In genomic region chr13:74260231-74260992, GRCm38 (mm10) we compare ENCODE assay signal across 9 mouse cellular contexts. TPM values are rescaled to one million over a fixed set of nuclear protein-coding genes. Genes with fewer than 3 reads are reported as not detected.
DNase-seq lines count a peak whose midpoint lies in the region; ATAC-seq and TF ChIP-seq lines count a peak whose summit lies in the region.
"Had no signal": no experiment of that assay in that cellular context is flagged by ENCODE, and none has a peak within 500 bp of the region (broad histone marks: within the 10 kb centered on the region; RNA-seq: fewer than 3 reads in every experiment).

No protein-coding gene starts in this region.

- peak overlapping the region; percentile 81 for H3K27ac ChIP-seq in heart, embryonic 10.5 days
- no peak overlapping the region for H3K27ac ChIP-seq in liver, embryonic 14.5 days
- no peak overlapping the region for H3K27ac ChIP-seq in testis, adult 2 months (ENCODE audit: control insufficient read depth, insufficient read depth, low read depth, low read length)

- no peak for ATAC-seq in erythroblast, adult 5-6 weeks (replicated peaks; ENCODE audit: low FRiP score, poor library complexity, severe bottlenecking)
- ATAC-seq in liver, embryonic 14.5 days (ENCODE audit: insufficient read depth): peak; percentile 43; the same call in 1 of the 2 replicates

- H3ac ChIP-seq in myocyte (ENCODE audit: control insufficient read depth, insufficient read length): no peak overlapping the region

- TF ChIP-seq POLR2A in brain, embryonic 14.5 days (IDR thresholded peaks at IDR 0.05; ENCODE audit: borderline replicate concordance, extremely low read depth, insufficient read depth, insufficient read length, poor library complexity, severe bottlenecking): no peak; the same call in 1 of the 2 replicates
- TF ChIP-seq POLR2A in myocyte (IDR thresholded peaks at IDR 0.05; ENCODE audit: insufficient read length, low read depth): no peak
- TF ChIP-seq POLR2A in testis, adult 2 months (IDR thresholded peaks at IDR 0.05; ENCODE audit: control insufficient read depth, low read depth, low read length): no peak

- no peak overlapping the region for H3K9ac ChIP-seq in liver, embryonic 14.5 days (replicated peaks)

- peaks cover 42% of the 10 kb centered on the region for H3K27me3 ChIP-seq in erythroblast, embryonic 14.5 days (ENCODE audit: control insufficient read depth)
- H3K27me3 ChIP-seq in heart, embryonic 10.5 days (ENCODE audit: insufficient read depth, poor library complexity, severe bottlenecking): peaks cover 7% of the 10 kb centered on the region; the same call in 1 of the 2 replicates
- H3K27me3 ChIP-seq in liver, embryonic 14.5 days (ENCODE audit: control insufficient read depth, insufficient read depth, low read length): no peaks in the 10 kb centered on the region; the same call in none of the 2 replicates
- no peaks in the 10 kb centered on the region for H3K27me3 ChIP-seq in myocyte (ENCODE audit: control insufficient read depth, insufficient read depth, insufficient read length)
- no peaks in the 10 kb centered on the region for H3K27me3 ChIP-seq in testis, adult 2 months (ENCODE audit: control insufficient read depth, insufficient read depth, low read length)

- H3K4me1 ChIP-seq in erythroblast, embryonic 14.5 days (ENCODE audit: control insufficient read depth): peaks cover 9% of the 10 kb centered on the region
- H3K4me1 ChIP-seq in heart, embryonic 10.5 days: peaks cover 7% of the 10 kb centered on the region; the same call in 1 of the 2 replicates
- H3K4me1 ChIP-seq in liver, embryonic 14.5 days (replicated peaks; ENCODE audit: control insufficient read depth in 2 of 2, insufficient read depth in 2 of 2, low read length in 1 of 2): peaks cover 0 to 7% of the 10 kb centered on the region in 2 experiments; a peak in 1 of 4 replicates
- peaks cover 10% of the 10 kb centered on the region for H3K4me1 ChIP-seq in testis, adult 2 months (ENCODE audit: control insufficient read depth, insufficient read depth, low read length)

- peak; percentile 82 for DNase-seq in brain, embryonic 14.5 days (ENCODE audit: low read depth)
- peak; percentile 82 for DNase-seq in heart, embryonic 10.5 days (ENCODE audit: low spot score)
- DNase-seq in kidney, adult 9 months: peak; percentile 20
- peak in 1 of 3 experiments; percentile 17 for DNase-seq in liver, embryonic 14.5 days (ENCODE audit: low read depth in 3 of 3, low spot score in 3 of 3)

- 4% methylated on average over 10 of the region's 10 CpGs for WGBS in heart, embryonic 10.5 days
- WGBS in liver, embryonic 14.5 days (ENCODE audit: insufficient replicate concordance): 5% methylated on average over 10 of the region's 10 CpGs

- no peaks in the 10 kb centered on the region for H3K79me2 ChIP-seq in myocyte (ENCODE audit: control insufficient read depth, insufficient read depth)

- no peaks in the 10 kb centered on the region for H3K36me3 ChIP-seq in erythroblast, embryonic 14.5 days (ENCODE audit: control insufficient read depth)
- no peaks in the 10 kb centered on the region for H3K36me3 ChIP-seq in heart, embryonic 10.5 days
- no peaks in the 10 kb centered on the region for H3K36me3 ChIP-seq in liver, embryonic 14.5 days (replicated peaks; ENCODE audit: control insufficient read depth, insufficient read depth, low read depth)
- H3K36me3 ChIP-seq in myocyte (ENCODE audit: control insufficient read depth, insufficient read depth): no peaks in the 10 kb centered on the region
- no peaks in the 10 kb centered on the region for H3K36me3 ChIP-seq in testis, adult 2 months (ENCODE audit: control insufficient read depth, insufficient read depth, low read length)

- H3K4me3 ChIP-seq in erythroblast, embryonic 14.5 days (replicated peaks): peak overlapping the region; percentile 38
- H3K4me3 ChIP-seq in heart, embryonic 10.5 days: peak overlapping the region; percentile 66
- H3K4me3 ChIP-seq in liver, embryonic 14.5 days (ENCODE audit: insufficient read depth in 1 of 2, low read depth in 2 of 2, low read length in 2 of 2): peak overlapping the region; percentile 33 to 35; a peak in 3 of 4 replicates
- peak overlapping the region; percentile 36 for H3K4me3 ChIP-seq in myocyte
- H3K4me3 ChIP-seq in testis, adult 2 months (ENCODE audit: control insufficient read depth, low read depth, low read length): peak overlapping the region; percentile 43

- peak overlapping the region; percentile 56 for H3K4me2 ChIP-seq in liver, embryonic 14.5 days (ENCODE audit: low read depth)
- H3K4me2 ChIP-seq in myocyte (ENCODE audit: low read depth): peak overlapping the region; percentile 78

- H3K9me3 ChIP-seq in erythroblast, embryonic 14.5 days (ENCODE audit: control insufficient read depth, low read length): no peaks in the 10 kb centered on the region
- no peaks in the 10 kb centered on the region for H3K9me3 ChIP-seq in heart, embryonic 10.5 days
- H3K9me3 ChIP-seq in liver, embryonic 14.5 days (ENCODE audit: control insufficient read depth, low read length): no peaks in the 10 kb centered on the region

- TF ChIP-seq CTCF in brain, embryonic 14.5 days (IDR thresholded peaks at IDR 0.05; ENCODE audit: borderline replicate concordance, extremely low read depth, insufficient read depth, insufficient read length): peak; percentile 70
- TF ChIP-seq CTCF in liver, embryonic 14.5 days (IDR thresholded peaks at IDR 0.05; ENCODE audit: low read depth): peak; percentile 41
- TF ChIP-seq CTCF in testis, adult 2 months (IDR thresholded peaks at IDR 0.05; ENCODE audit: control insufficient read depth, insufficient read depth, insufficient replicate concordance, low read depth, low read length): no peak

- no peak for TF ChIP-seq EP300 in liver, embryonic 14.5 days (IDR thresholded peaks at IDR 0.05; ENCODE audit: low read depth)

TF ChIP-seq in myocyte, 11 proteins besides CTCF, POLR2A, EP300 and RAD21:
- TF ChIP-seq POLR2AphosphoS2 (IDR thresholded peaks at IDR 0.05; ENCODE audit: insufficient read length, low read depth): no peak
- no peak for TF ChIP-seq CEBPB (IDR thresholded peaks at IDR 0.05; ENCODE audit: insufficient read depth, poor library complexity, severe bottlenecking)
- TF ChIP-seq MAX (IDR thresholded peaks at IDR 0.05; ENCODE audit: low read depth): no peak
- TF ChIP-seq E2F4 (IDR thresholded peaks at IDR 0.05; ENCODE audit: insufficient read depth): no peak
- TF ChIP-seq USF1 (IDR thresholded peaks at IDR 0.05; ENCODE audit: low read depth): no peak
- no peak for TF ChIP-seq TCF12 (IDR thresholded peaks at IDR 0.05; ENCODE audit: insufficient read depth, poor library complexity, severe bottlenecking)
- TF ChIP-seq MYOD1 (IDR thresholded peaks at IDR 0.05; ENCODE audit: control insufficient read depth in 1 of 3, insufficient read length in 2 of 3, low read depth in 2 of 3): no peak
- TF ChIP-seq TCF3 (IDR thresholded peaks at IDR 0.05; ENCODE audit: insufficient read length, low read depth): no peak
- TF ChIP-seq SRF (IDR thresholded peaks at IDR 0.05; ENCODE audit: control insufficient read depth, insufficient read length, low read depth): no peak
- TF ChIP-seq MYOG (IDR thresholded peaks at IDR 0.05; ENCODE audit: control insufficient read depth in 1 of 3, insufficient read depth in 1 of 3, insufficient read length in 2 of 3, low read depth in 2 of 3): no peak
- TF ChIP-seq REST (IDR thresholded peaks at IDR 0.05; ENCODE audit: insufficient read depth, insufficient read length): no peak

RNA-seq across cellular contexts. Expression of gene Ahrr, which starts 31.7 kb away (rescaled TPM):
- polyA plus RNA-seq in erythroblast, embryonic 14.5 days (2012): 0.01 TPM in 1 of 2 replicates, not detected in the other
- total RNA-seq in erythroblast, adult 5-6 weeks (2015; ENCODE audit: low replicate concordance): not detected in 2 replicates
- total RNA-seq in erythroblast, adult 5-6 weeks (2017; ENCODE audit: low replicate concordance): 0.51 TPM in 1 of 2 replicates, not detected in the other
- 2.0 and 2.5 TPM in 2 replicates for polyA plus RNA-seq in brain, embryonic 14.5 days (2012; rRNA removed)
- polyA plus RNA-seq in heart, embryonic 10.5 days (2016; fragmentation: Nextera tagmentation; extraction: Ambion mirVana): 0.30 and 0.90 TPM in 2 replicates
- polyA plus RNA-seq in liver, embryonic 14.5 days (2012; rRNA removed): 0.05 and 0.08 TPM in 2 replicates
- 0.05 and 0.17 TPM in 2 replicates for polyA plus RNA-seq in liver, embryonic 14.5 days (2014; fragmentation: Nextera tagmentation; extraction: Ambion mirVana)
- 0.19 TPM for polyA plus RNA-seq in myocyte (2012; fragmentation: generic; extraction: Trizol)
- 0.07 and 0.46 TPM in 2 replicates for polyA plus RNA-seq in testis, adult 2 months (2012; rRNA removed)
- total RNA-seq: MEL had no signal

RNA-seq across cellular contexts. Expression of gene Exoc3, which starts 51.9 kb away (rescaled TPM):
- 1.8 and 6.1 TPM in 2 replicates for polyA plus RNA-seq in erythroblast, embryonic 14.5 days (2012)
- total RNA-seq in erythroblast, adult 5-6 weeks (2015; ENCODE audit: low replicate concordance): 2.1 and 10.4 TPM in 2 replicates
- 12.4 and 18.0 TPM in 2 replicates for total RNA-seq in erythroblast, adult 5-6 weeks (2017; ENCODE audit: low replicate concordance)
- 60.1 and 71.8 TPM in 2 replicates for polyA plus RNA-seq in brain, embryonic 14.5 days (2012; rRNA removed)
- polyA plus RNA-seq in heart, embryonic 10.5 days (2016; fragmentation: Nextera tagmentation; extraction: Ambion mirVana): 62.0 and 62.6 TPM in 2 replicates
- polyA plus RNA-seq in liver, embryonic 14.5 days (2012; rRNA removed): 8.7 and 10.4 TPM in 2 replicates
- polyA plus RNA-seq in liver, embryonic 14.5 days (2014; fragmentation: Nextera tagmentation; extraction: Ambion mirVana): 31.0 and 32.9 TPM in 2 replicates
- 28.3 TPM for polyA plus RNA-seq in myocyte (2012; fragmentation: generic; extraction: Trizol)
- polyA plus RNA-seq in testis, adult 2 months (2012; rRNA removed): 28.4 and 34.2 TPM in 2 replicates

RNA-seq across cellular contexts. Expression of gene Pdcd6, which starts 57.0 kb away (rescaled TPM):
- polyA plus RNA-seq in erythroblast, embryonic 14.5 days (2012): 2.1 and 3.0 TPM in 2 replicates
- 39.9 and 42.5 TPM in 2 replicates for total RNA-seq in erythroblast, adult 5-6 weeks (2015; ENCODE audit: low replicate concordance)
- 25.8 and 25.9 TPM in 2 replicates for total RNA-seq in erythroblast, adult 5-6 weeks (2017; ENCODE audit: low replicate concordance)
- 112 and 144 TPM in 2 replicates for polyA plus RNA-seq in brain, embryonic 14.5 days (2012; rRNA removed)
- polyA plus RNA-seq in heart, embryonic 10.5 days (2016; fragmentation: Nextera tagmentation; extraction: Ambion mirVana): 106 and 126 TPM in 2 replicates
- polyA plus RNA-seq in liver, embryonic 14.5 days (2012; rRNA removed): 49.8 and 56.0 TPM in 2 replicates
- 73.4 and 80.9 TPM in 2 replicates for polyA plus RNA-seq in liver, embryonic 14.5 days (2014; fragmentation: Nextera tagmentation; extraction: Ambion mirVana)
- polyA plus RNA-seq in myocyte (2012; fragmentation: generic; extraction: Trizol): 94.7 TPM
- polyA plus RNA-seq in testis, adult 2 months (2012; rRNA removed): 37.6 and 40.7 TPM in 2 replicates
